Mouse (Mus musculus): Measurements from ENCODE around the gene Zfp791.
"Not testable (repeated sequence)": the region's sequence is repeated elsewhere in the genome, so short reads cannot be mapped to it uniquely, and the experiment has no call there.

The Zfp791 gene

GRCm38 (mm10) chr8:85083108-85083813, 39.6 kb downstream of the Zfp791 start, which contains the start of gene Man2b1:
TSS of gene Man2b1 (plus strand) at chr8:85083270.
- peak; percentile 78 for DNase-seq (ENCODE audit: low spot score)

DNA sequence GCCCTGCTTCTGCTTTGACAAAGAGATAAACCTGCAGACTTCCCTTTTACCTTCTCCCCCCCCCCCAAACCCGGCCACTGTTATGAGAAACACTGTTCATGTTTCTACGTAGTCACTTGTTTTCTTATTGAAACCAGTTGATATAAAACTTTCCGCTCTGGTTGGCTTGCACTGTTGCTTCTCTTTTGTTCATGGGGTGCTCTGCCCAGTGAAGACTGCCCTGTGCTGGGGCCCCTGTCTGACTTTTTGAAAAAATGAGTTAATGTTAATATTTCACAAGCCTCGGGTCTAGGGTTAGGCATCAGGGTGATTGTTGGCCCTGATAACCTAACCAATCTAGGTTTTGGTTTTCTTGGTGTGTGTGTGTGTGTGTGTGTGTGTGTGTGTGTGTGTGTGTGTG, 40.7 kb downstream of the Zfp791 start:
- DNase-seq (ENCODE audit: low spot score) = not testable (repeated sequence)

DNA sequence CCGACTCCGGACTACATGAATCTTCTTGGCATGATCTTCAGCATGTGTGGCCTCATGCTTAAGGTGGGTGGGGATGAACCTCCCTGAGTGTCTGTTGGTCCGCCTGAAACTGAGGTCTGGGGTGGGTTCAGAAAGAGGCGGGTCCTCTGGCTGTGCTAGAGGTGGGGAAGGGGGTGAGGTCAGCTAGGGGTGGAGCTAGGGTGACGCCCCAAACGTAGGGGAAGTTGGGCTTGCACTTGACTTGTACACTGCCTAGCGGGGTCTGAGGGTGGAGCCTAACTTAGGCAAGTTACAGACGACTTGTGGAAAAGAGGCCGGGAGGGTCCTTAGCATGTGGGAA, 41.7 kb downstream of the Zfp791 start, which contains the start of gene Wdr83:
TSS of gene Wdr83 (minus strand) at position 91 of the 340 bp plus-strand sequence.
- no peak for DNase-seq (ENCODE audit: low spot score)

DNA sequence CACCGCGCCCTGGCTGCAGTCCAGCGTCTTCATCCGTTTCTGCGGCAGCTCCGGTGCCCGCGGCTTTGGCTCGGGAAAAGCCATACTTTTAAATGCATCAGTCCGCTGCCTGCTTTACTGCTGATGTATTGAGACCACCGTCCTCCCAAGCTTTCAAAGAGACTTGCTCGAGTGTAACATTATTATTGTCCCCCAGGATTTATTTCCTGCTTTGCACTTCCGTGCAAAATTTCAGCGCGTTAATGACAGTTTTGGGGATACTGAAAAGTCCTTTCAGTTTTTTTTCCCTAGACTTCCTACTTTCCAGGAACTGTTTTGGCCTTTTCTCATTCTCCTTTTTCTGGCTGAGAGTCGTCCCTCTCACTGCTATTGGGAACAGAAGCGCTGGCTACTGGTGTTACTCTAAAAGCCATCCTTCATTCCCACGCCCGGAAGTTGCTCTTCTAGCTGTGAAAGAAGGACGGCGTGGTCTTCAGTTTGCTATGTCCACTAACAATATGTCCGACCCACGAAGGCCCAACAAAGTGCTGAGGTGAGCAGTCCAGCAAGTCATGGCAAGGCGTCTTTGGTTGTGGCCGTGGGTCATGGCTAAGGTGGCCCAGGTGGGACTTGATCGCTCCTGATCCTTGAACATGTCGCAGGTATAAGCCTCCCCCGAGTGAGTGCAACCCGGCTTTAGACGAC, 42.2 kb downstream of the Zfp791 start, which contains the start of gene Wdr83os:
TSS of gene Wdr83os (plus strand) at position 209 of the 684 bp plus-strand sequence.
- DNase-seq (ENCODE audit: low spot score) = peak; percentile 43

DNA sequence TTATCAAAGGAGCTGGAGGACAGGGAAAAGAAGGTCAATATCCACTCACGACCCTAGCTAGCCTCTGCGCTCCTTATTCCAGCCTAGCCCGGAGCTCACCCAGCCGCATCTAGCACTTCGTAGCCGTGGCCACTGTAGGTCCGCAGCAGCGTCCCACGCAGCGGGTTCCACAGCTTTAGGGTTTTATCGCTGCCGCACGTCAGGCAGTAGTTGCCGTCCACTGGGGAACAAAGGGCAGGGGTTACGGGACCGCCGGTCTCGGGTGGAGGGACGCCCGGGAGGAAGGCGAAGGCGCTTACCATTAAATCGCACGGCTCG, 42.7 kb downstream of the Zfp791 start:
- DNase-seq (ENCODE audit: low spot score) = no peak

GRCm38 (mm10) chr8:85076993-85077392, 45.9 kb downstream of the Zfp791 start:
- DNase-seq (ENCODE audit: low spot score) = peak; percentile 58

DNA sequence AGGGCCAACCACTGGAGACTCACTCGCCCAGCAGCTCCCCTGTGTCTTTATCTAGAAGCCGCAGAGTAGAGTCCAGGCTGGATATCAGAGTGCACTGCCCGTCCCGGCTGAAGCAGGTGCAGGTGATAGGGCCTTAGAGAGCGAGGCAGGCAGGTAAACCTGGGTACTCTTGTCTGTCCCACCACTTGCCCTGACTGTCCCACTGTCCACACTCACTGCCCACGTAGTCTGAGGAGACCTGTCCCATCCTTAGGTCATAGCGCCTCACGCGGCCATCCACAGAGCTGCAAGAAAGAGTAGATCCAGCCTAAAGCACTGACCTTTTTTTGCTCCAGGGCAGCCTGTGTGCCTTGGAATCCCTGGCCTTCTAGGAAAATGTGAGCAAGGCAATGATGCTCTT, 46.9 kb downstream of the Zfp791 start:
- no peak for DNase-seq (ENCODE audit: low spot score)

DNA sequence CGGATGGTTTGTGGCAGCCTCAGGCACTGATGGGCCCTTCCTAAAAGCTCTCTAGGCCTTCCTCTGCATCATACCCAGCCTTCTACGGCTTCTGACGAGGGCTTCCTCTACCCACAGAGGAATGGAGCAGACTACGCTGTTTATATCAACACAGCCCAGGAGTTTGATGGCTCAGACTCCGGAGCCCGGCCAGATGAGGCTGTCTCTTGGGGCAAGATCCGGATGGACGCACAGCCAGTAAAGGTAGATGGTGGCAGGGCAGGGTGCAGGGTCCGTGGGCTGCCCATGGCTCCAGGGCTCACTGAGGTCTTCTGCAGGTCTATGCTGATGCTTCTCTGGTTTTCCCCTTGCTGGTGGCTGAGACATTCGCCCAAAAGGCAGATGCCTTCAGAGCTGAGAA, 48.3 kb downstream of the Zfp791 start:
- no peak for DNase-seq (ENCODE audit: low spot score)

GRCm38 (mm10) chr8:85074167-85074566, 48.7 kb downstream of the Zfp791 start:
- DNase-seq (ENCODE audit: low spot score) = no peak

GRCm38 (mm10) chr8:85073041-85073612, 49.8 kb downstream of the Zfp791 start:
- no peak for DNase-seq (ENCODE audit: low spot score)

DNA sequence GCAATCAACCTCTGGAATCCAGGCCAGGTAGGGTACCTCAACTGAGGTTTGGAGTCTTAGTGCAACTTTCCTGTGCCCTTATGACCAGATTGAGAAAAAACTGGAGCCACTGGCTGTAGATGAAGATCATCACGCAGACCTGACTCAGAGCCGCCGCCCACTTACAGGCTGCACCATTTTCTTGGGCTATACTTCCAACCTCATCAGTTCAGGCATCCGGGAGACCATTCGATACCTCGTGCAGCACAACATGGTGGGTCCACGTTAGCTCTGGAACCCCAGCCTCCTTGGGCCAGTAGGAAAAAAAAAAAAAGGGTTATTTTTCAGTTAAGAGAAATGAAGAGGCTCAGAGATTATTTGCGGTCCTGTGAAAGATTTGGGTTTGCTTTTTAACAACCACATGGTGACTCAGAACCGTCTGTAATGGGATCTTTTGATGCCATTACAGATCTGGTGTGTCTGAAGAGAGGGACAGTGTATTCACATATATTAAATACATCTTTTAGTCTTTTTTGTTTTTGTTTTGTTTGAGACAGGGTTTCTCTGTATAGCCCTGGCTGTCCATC, 50.4 kb downstream of the Zfp791 start:
- DNase-seq (ENCODE audit: low spot score) = no peak

DNA sequence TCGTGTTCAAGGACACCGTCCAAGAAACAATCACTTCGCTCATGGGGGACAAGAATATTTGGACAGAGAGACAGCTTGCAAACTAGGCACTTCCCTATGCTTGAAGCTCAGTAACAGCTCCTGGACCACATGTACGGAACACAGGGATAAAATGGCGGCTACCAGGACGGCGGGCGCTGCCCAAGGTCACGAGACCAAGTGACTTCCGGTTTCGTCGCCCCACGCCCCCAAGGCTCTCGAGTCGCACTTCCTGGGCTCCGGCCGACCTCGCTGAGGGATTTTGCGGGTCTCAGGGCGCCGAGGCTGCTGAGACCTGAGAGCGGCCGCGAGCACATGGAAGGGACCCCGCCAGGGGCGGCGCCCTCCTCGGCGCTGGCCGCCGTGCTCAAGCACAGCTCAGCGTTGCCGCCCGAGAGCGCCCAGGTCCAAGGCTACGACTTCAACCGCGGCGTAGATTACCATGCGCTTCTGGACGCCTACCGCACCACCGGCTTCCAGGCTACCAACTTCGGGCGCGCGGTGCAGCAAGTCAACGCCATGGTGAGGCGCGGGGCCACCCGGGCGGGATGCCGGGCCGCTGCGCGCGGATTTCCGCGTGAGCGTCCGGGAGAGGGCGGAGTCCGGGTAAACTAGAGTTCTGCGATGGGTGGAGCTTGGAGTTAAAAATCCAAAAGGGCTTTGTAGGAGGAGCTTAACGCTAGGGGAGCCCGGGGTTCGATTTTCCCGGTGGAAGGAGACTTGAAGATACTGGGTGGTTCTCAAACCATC, 51.2 kb downstream of the Zfp791 start, which contains the start of gene Dhps:
TSS of gene Dhps (plus strand) at position 244 of the 768 bp plus-strand sequence.
- DNase-seq (ENCODE audit: low spot score) = peak; percentile 92

DNA sequence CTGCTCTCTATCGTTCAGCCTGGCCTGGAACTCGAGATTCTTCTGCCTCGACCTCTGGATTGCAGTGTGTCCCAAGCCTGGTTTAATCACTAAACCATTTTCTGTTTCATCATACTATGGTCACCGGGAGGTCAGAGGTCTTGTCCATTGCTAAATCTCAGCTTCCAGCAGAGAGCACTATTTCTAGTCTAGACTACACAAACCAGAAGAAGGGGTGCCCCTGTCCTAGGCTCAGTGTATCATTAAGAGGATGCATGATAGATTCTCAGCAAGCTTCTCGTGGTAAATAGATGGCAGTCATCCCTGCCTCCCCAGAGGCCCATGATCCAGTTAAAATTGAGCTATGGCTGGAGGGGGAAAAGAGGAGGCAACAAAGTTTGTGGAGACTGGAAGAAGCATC, 51.9 kb downstream of the Zfp791 start:
- DNase-seq (ENCODE audit: low spot score) = no peak

DNA sequence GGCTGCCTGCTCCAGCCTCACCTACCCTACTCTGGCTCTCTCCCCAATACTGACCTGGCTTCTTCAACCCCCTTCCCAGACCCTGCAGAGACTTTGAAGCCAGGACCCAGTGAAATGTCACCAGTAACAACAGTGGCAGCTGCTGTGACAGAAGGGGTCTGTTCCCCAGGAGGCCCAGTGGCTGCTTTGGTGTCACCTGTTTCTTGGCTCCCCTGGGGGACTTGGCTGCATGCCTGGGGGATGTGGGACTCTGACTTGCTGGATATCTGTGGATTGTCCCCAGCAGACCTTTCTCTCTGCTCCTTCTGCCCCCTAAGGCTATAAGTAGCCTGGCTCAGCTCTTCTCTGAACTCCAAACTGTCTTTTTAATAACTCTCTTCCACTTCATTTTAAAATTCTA, 54.9 kb downstream of the Zfp791 start, which contains the start of gene Gm5741:
TSS of gene Gm5741 (minus strand) at position 1 of the 400 bp plus-strand sequence.
- DNase-seq (ENCODE audit: low spot score) = no peak

- no peak for DNase-seq (ENCODE audit: low spot score)
Observed at GRCm38 (mm10) chr8:85067155-85067554, 55.7 kb downstream of the Zfp791 start.

DNA sequence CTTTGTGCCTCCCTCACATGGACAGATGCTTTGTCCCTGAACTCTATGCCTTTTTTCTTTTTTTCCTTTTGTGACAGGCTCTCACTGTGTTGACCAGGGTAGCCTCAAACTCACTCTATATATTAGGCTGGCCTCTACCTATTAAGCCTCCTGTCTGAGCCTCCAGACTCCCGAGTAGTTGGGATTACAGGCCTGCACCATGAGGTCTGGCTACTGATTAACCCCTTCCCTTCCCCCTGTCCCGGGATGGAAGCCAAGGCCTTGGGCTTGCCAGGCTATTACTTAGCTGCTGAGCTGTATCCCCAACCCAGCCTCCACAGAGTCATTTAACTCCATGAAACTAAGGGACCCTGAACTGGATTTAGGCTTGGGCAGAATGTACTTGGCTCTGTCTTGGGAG, 57.7 kb downstream of the Zfp791 start:
- no peak for DNase-seq (ENCODE audit: low spot score)

GRCm38 (mm10) chr8:85062603-85063002, 60.3 kb downstream of the Zfp791 start:
- DNase-seq (ENCODE audit: low spot score) = no peak

DNA sequence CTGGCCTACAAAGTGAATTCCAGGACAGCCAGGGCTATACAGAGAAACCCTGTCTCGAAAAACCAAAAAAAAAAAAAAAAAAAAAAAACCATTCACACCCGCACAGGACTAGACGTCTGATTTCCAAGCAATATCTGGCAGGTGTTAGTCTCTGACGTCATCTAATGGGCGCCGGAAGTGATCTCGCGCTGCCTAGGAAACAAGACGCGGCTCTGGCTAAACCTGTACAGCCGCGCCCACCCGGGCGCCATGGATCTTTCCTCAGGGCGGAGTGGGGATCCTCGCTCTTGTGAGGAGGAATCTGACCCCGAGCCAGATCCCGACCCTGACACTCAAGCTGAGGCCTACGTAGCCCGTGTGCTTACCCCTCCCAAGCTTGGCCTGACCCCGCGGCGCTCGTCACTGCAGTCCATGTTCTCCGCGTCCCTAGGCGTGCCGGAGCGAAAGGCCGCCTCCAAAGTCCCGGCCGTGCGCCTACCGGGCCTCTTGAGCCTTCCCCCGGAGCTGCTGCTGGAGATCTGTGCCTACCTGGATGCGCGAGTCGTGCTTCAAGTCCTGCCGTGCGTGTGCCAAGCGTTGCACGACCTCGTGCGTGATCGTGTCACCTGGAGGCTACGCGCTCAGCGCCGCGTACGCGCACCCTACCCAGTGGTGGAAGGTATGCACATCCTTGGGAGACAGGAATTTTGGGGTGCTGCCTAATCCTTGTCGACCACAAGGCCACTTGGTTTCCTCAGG, 62.8 kb downstream of the Zfp791 start, which contains the start of gene Fbxw9:
TSS of gene Fbxw9 (plus strand) at position 177 of the 738 bp plus-strand sequence.
- DNase-seq (ENCODE audit: low spot score) = peak; percentile 89

Data from ovary, postnatal 14 days (tissue).